Mouse (Mus musculus): ENCODE results near the gene Yaf2.
"Not testable (repeated sequence)": the region's sequence is repeated elsewhere in the genome, so short reads cannot be mapped to it uniquely, and the experiment has no call there.

- TF ChIP-seq POLR2A (IDR thresholded peaks at IDR 0.05; ENCODE audit: borderline replicate concordance, extremely low read depth, insufficient read depth, insufficient read length, poor library complexity, severe bottlenecking); CTCF (IDR thresholded peaks at IDR 0.05; ENCODE audit: borderline replicate concordance, extremely low read depth, insufficient read depth, insufficient read length): not testable (repeated sequence)
Measured at GRCm38 (mm10) chr15:93372525-93373119, 35.9 kb upstream of the Yaf2 start.
